Mouse (Mus musculus): ENCODE data around the gene Card14.

DNA sequence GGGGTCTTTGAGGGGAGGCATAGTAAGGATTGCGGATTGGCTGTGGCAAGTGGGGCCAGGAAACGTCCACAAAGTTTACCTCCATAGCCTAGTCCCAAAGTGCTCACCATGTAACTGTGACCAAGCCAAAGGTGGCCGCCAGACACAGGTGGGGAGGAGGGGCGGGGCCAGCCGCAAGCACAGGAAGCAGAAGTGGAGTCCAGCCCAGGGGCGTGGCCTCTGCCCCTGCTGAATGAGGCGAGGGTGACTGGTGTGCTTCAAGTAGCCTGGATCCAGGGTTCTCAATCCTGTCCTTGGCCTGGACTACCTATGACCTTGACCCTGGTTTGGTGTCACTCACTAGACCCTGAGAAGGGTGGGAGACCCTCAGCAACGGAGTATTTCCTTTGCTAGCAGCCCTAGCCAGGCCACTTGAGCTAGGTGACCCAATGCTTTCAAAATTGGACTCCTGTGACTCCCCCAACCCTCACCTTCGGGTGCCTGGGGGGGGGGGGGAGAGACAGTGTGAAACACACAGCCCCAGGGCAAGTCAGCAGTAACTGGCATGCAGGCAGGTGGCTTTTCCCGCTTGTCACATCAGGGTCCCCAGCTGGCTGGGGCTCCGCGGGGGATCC lies 84.5 kb downstream of the Card14 start:
- TF ChIP-seq EP300 (optimal IDR thresholded peaks at IDR 0.05): no peak
- TF ChIP-seq CTCF (IDR thresholded peaks at IDR 0.05; ENCODE audit: low read depth): no peak
